Mouse (Mus musculus) left cerebral cortex, postnatal 14 days (tissue): ENCODE data around the gene U2af2. TPM values are rescaled to one million over a fixed set of nuclear protein-coding genes. Genes with fewer than 3 reads are reported as not detected.
"Not testable (repeated sequence)": the region's sequence is repeated elsewhere in the genome, so short reads cannot be mapped to it uniquely, and the experiment has no call there.

Experiments used
- DNase-seq, 2 experiments: peaks; one replicate each; pipeline ENCODE4 v3.0.0; 2021 to 2022; ENCODE audit warnings: low spot score in 2 of 2, mixed read lengths in 1 of 2
- intact Hi-C: fragments of 180-260 bp; cut with DNase I; formaldehyde crosslinking; loops from one replicate; pipeline ENCODE4 v1.15.1; 2025
- total RNA-seq, 2 experiments: library from RNA; stranded (reverse); gene quantifications; 2 replicates each; pipeline ENCODE4 v1.2.3; 2021

Gene U2af2
- total RNA-seq, 2 experiments from 2014 or later, result 166 to 173 TPM

DNA sequence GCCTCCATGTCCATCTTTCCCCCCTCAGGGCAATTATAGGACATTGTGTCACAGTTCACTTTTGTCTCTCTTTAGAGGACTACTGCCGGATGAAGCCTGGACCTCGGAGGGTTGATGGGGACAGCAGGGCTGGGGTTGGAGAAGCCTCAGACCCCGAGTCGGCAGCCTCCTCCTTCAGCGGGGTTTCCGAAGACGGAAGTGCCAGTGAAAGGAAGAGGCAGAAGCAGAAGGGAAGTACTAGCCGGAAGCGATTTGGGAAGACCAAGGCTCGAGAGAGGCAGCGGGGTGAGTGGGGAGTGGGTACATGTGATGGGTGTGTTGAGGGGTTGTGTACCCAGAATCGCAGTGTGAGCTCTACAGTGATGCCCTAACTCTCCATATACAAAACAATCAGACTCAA lies 2.5 kb upstream of the U2af2 start:
- no peak for DNase-seq

DNA sequence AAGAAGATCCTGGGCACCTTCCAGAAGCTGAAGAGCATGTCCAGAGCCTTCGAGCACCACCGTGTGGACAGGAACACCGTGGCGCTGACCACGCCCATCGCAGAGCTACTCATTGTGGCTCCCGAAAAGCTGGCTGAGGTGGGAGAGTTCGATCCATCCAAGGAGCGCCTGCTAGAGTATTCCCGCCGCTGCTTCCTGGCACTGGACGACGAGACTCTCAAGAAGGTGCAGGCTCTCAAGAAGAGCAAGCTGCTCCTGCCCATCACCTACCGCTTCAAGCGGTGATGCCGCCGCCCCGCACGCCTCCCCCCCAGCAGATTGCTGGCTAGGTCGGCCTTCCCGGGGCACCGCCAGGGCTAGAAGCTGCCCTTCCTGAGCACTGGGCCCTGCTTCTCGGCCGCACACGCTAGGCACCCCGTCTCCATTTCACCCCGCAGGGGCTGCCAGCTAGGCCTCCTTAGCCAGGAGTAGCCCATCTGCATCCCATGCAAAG lies 1.7 kb upstream of the U2af2 start:
- peak; percentile 78 to 93 for DNase-seq
- intact Hi-C loops, result no loop called here

More for the DNA sequence above, 2.5 kb upstream of the U2af2 start:
- intact Hi-C loops, result loop anchor here (5.0 kb wide), 1 partner anchor 42 kb away; the partner anchor contains the start of gene Gm44973

- peak; percentile 99 to 100 for DNase-seq
- intact Hi-C loops, result no loop called here
Observed at GRCm38 (mm10) chr7:5060944-5061773, 784 bp upstream of the U2af2 start.

GRCm38 (mm10) chr7:5062360-5063001 lies 538 bp downstream of the U2af2 start:
- intact Hi-C loops, result loop anchor here (1.0 kb wide), 1 partner anchor 12 kb away; no protein-coding TSS in a partner anchor
- peak; percentile 73 to 75 for DNase-seq

DNA sequence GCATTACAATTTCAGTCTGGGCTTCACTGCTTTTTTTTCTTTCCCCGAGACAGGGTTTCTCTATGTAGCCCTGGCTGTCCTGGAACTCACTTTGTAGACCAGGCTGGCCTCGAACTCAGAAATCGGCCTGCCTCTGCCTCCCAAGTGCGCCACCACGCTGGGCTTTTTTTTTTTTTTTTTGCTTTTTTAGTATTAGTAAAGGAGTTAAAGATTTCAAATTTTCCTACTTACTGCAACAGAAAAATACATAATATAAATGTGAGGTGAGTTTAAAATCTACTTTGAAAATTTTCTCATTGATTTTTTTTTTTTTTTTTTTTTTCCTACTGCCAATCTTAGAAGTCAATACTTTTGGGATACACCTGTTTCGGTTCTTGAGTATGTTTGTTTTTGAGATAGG lies 2.9 kb downstream of the U2af2 start:
- intact Hi-C loops, result no loop called here

GRCm38 (mm10) chr7:5073586-5073985 lies 11.6 kb downstream of the U2af2 start:
- intact Hi-C loops, result no loop called here
- DNase-seq, result no peak

More for the DNA sequence above, 2.9 kb downstream of the U2af2 start:
- DNase-seq, result no peak

DNA sequence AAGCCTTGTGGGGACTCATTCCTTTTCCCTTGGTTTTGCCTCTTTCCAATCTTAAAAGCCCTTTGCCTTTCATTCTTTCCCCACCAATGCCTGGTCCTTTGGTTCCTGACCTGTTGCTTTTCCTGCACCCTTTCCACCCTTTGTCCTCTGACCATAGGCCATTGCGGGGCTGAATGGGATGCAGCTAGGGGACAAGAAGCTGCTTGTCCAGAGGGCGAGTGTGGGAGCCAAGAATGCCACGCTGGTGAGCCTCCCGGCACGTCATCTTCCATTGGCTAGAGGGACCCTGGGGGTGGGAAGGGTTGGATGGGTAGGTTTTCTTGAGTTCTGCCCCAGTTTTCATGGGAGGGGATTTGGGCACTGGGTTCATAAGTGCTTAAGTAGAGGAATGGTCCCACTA lies 13.0 kb downstream of the U2af2 start:
- DNase-seq, result no peak
- intact Hi-C loops, result loop anchor here (1.0 kb wide), 1 partner anchor 12 kb away; no protein-coding TSS in a partner anchor

DNA sequence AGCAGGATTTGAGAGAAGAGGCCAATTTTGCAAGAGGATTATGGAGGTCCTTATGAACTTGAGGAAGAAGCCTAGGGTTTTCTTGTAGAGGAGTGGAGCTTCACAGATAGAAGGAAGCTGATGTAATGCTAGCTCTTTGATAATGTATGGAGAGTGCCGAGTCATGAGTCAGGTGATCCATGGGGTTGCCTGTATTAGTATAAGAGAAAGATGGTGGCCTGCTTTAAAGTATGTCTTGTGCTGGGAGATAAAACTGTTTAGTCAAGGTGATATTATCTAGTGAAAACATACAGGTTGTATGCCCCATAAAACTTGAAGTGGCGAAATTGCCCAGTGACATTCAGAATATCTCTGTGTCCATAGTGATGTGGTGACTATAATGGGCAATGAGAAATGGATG lies 15.0 kb downstream of the U2af2 start:
- intact Hi-C loops, result no loop called here
- DNase-seq, result no peak

GRCm38 (mm10) chr7:5079365-5080009 lies 17.5 kb downstream of the U2af2 start:
- not testable (repeated sequence) for DNase-seq
- intact Hi-C loops, result loop anchor here (5.0 kb wide), 2 partner anchors 43 to 1093 kb away; partner anchors contain the start of gene Zfp444

- intact Hi-C loops, result loop anchor here (5.0 kb wide), 2 partner anchors 42 to 1092 kb away; partner anchors contain the start of gene Zfp444
- peak; percentile 95 to 97 for DNase-seq
Observed at GRCm38 (mm10) chr7:5080010-5080751, 18.2 kb downstream of the U2af2 start, which contains the start of gene Epn1. Gene Epn1, plus strand, starts transcription at chr7:5080235.

GRCm38 (mm10) chr7:5080815-5081214 lies 18.9 kb downstream of the U2af2 start:
- intact Hi-C loops, result loop anchor here (5.0 kb wide), 2 partner anchors 41 to 1091 kb away; partner anchors contain the start of gene Zfp444

DNA sequence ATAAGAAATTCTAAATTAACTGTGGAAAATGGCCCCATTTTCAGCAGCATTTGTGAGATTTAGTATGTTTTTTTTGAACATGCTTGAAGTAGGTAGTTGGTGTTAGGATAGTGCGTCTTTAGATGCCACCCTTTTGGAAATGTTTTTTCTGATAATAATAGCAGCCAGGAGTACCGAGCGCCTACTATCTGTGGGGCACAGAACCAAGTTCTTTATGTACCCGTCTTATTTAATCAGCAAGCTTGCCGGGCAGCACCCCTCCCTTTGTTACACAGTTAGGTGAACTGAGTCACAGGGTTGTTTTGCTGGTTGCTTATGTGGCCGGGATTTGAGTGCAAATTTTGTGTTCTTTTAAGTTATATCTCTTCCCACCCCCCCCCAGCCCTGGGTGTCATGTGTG lies 19.3 kb downstream of the U2af2 start:
- no peak for DNase-seq
- intact Hi-C loops, result loop anchor here (5.0 kb wide), 2 partner anchors 41 to 1091 kb away; partner anchors contain the start of gene Zfp444

More at GRCm38 (mm10) chr7:5080815-5081214, 18.9 kb downstream of the U2af2 start:
- no peak for DNase-seq

DNA sequence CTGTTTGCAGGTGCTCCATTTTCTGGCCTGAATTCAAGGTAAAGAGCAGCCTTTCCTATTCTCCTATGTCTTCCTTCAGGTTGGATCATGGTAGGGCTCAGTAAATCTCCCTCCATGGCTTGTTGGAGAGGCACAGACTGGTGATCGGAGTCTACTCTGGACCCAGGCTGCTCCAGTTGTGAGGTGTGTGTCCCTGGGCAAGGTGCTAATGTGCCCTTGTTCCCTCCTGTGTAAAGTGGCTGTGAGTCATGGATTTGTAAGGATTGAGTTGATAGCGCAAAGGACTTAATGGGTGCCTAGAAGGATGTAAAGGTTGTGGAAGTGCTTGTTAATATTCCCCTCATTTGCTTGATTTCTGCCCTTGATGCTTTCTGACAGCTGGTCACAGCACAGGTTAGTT lies 20.0 kb downstream of the U2af2 start:
- no peak for DNase-seq
- intact Hi-C loops, result loop anchor here (5.0 kb wide), 2 partner anchors 40 to 1090 kb away; partner anchors contain the start of gene Zfp444

DNA sequence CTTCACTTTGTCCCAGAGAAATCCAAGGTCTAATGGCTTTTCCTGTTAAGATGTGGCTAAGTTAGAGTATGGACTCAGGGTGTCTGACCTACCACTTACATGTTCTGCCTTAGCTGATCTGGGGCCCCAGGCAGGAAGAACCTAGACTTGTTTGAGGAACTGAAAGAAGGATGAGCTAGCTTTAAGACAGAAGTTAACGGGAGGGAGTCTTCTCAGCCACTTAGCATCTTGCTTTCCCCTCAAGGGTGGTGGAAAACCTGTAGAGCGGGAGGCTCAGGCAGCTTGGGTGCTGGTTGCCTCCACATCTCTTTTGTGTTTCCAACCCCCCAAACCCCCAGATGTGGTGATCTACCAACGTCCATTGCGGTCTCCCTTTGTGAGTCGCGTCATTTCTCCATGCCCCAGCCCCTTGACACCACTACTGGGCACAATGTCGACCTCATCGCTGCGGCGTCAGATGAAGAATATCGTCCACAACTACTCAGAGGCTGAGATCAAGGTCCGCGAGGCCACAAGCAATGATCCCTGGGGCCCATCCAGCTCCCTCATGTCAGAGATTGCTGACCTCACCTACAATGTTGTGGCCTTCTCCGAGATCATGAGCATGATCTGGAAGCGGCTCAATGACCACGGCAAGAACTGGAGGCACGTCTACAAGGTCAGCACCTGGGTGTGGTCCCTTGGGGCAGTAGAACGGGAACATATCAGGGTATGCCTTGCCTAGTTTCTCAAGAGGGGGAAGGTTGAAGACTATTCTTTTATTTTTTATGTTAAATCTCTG lies 21.6 kb downstream of the U2af2 start:
- intact Hi-C loops, result loop anchor here (5.0 kb wide), 2 partner anchors 39 to 1089 kb away; partner anchors contain the start of gene Zfp444
- DNase-seq, result no peak

GRCm38 (mm10) chr7:5085512-5085911 lies 23.6 kb downstream of the U2af2 start:
- intact Hi-C loops, result no loop called here
- no peak for DNase-seq

GRCm38 (mm10) chr7:5086921-5087440 lies 25.0 kb downstream of the U2af2 start:
- intact Hi-C loops, result no loop called here
- DNase-seq, result no peak

DNA sequence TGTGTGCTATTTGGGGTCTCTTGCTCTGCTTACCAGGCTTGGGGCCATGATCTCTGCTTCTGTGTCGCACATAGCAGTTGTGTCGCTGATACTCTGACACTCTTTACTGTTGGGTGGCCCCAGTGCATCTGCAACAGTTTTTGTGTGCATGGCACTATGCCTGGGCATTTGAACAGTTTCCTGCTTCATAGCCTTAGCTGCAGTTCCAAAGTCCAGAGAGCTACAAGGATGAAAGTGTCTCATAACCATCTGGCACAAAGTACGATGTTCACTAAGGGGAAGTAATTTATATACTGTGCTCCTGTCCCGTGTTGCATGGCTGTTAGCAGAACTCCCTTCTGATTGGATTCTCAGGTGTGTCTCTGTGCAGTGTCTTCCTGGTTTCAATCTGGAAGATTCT lies 25.9 kb downstream of the U2af2 start:
- no peak for DNase-seq
- intact Hi-C loops, result no loop called here

GRCm38 (mm10) chr7:5089853-5090252 lies 27.9 kb downstream of the U2af2 start:
- intact Hi-C loops, result no loop called here

More at GRCm38 (mm10) chr7:5089853-5090252, 27.9 kb downstream of the U2af2 start:
- DNase-seq, result peak in 1 of 2 experiments; percentile 77
